Mouse (Mus musculus) thymus, postnatal 36 days (tissue): ENCODE measurements around the gene Tcf21.

Experiments used
- DNase-seq, 2 experiments: peaks; one replicate each; pipeline ENCODE4 v3.0.0; 2022; ENCODE audit warnings: mixed read lengths in 2 of 2

The Tcf21 gene

DNA sequence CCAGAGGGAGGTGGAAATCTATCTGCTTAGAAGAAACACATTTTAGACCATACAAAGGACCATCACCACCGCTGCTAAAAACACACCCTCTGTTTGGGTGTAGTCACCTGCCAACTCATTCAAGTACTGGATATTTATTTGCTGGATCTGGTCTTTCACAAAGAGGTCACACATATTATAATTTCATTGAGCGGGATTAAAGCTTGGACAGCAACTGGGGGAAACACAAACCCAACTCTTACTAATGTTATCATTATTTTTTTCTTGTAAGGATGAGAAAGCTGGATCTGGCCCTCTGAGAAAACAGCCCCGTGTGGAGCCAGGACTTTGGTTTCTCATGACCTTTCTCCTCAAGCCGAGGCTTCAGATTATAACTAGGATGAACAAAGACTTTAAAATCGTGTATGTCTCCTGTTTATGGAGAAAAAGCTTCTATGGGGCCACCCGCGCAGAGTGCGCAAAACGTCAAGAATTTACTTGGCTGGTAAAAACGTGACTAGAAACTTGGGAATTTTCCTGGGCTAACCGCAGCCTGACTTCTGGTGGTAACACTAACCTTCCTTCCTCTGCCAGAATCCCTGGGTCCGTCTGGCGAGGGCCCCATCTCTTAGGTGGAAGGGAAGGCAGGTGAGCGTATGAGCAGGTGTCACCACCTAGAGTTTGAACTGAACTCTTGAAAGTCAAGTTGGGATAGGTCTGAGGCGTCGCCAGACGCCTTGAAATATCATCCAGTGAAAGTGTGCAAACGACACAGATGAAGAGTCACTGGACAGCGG lies 4.3 kb downstream of the Tcf21 start:
- no peak for DNase-seq

DNA sequence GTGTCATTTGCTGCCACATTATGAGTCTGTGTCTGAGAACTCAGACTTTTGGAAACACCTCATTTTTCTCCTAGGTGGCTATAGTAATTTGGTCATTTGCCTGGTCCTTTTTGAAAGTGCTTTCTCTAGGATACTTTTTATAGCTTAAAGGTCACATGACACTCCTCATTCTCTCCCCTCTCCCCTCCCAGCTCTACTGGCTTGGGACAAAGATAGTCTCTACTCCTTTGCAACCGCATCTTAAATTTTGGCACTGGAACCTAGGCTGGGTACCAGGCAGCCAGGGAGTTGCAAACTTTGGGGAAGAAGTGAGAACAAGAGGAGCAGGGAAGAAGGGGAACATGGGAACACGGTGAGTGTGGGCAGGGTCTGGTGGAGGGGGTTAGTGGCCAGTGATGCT lies 5.2 kb downstream of the Tcf21 start:
- no peak for DNase-seq

DNA sequence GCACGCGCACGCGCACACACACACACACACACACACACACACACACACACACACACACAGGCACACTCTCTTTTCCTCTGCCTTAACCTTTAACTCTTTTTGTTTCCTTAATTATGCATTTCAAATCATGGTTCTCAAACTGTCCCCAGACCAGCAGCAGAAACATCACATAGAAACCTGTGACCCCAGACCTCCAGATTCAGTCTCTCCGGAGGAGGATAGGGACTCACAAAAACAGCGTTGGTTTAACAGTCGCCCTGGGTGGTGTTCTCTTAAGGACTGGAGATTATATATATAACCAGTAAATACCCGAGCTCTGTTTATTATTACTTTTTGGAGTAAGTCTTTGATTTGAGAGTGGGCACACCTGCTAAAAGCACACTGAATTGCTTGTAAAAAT lies 5.7 kb downstream of the Tcf21 start:
- no peak for DNase-seq

DNA sequence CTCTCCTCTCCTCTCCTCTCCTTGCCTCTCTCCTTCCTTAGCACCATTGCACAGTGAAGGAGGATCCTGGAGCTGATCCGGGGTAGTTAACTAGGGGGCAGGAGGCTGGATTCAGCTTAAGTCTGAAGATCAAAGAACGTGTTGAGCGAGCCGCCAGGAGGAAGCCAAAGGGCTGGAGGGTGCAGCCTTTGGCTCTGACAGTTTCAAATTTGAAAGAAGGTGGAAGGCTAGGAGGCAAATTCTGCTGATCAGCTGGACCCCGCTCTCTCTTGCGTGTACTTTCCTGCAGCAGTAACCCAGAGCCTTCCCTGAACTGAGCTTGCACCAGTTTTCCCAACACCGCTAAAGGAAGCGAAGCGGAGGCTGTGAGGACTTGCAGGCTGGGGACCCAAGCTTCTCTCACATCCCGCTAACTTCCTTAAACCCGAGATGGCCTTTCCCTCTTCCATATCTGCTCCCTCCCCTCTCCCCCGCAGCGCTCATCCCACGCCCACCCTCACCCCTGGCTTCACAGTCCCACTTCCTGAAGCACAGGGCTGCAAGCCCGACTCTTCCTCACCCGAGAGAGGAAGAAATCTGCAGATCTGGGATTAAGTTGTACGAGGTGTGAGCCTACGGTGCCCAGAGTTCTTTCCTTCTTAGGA lies 6.5 kb downstream of the Tcf21 start:
- DNase-seq: no peak

GRCm38 (mm10) chr10:22811921-22812320 lies 8.1 kb downstream of the Tcf21 start:
- DNase-seq: no peak

DNA sequence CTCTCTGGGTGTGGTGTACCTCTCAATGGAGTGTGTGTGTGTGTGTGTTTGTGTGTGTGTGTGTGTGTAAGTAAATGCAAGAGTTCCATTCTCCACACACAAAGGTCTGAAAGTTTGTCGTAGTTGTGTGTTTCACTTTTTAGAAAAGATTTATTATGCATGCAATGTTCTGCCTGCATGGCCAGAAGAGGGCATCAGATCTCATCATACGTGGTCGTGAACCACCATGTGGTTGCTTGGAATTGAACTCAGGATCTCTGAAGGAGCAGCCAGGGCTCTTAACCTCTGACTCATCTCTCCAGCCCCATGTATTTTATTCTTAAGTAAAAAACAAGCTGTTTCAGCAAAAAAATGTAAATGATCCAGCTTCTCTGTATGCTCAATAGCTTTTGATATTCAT lies 37.3 kb downstream of the Tcf21 start:
- no peak for DNase-seq

GRCm38 (mm10) chr10:22781466-22781865 lies 38.5 kb downstream of the Tcf21 start:
- peak in 1 of 2 experiments; percentile 3 for DNase-seq

DNA sequence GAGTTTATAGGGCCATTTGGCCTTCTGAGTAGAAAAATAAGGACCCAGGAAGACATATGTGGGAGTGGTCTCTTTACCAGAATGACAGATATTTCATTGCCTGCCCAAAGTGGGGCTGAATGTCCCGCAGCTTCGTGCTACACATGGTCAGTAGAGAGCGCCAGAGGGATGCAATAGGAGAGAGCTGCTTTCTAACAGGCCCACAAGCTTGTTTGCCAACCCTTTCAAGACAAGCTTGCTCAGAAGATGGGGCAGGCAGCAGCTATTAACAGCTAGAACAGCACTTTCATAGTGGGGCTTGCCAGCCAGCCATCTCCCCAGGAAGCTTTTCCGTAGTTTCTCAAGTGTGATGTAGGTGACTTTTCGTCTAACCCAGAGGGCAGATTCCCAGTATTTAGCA lies 42.0 kb downstream of the Tcf21 start:
- DNase-seq: no peak

GRCm38 (mm10) chr10:22776007-22776698 lies 43.8 kb downstream of the Tcf21 start:
- DNase-seq: no peak

DNA sequence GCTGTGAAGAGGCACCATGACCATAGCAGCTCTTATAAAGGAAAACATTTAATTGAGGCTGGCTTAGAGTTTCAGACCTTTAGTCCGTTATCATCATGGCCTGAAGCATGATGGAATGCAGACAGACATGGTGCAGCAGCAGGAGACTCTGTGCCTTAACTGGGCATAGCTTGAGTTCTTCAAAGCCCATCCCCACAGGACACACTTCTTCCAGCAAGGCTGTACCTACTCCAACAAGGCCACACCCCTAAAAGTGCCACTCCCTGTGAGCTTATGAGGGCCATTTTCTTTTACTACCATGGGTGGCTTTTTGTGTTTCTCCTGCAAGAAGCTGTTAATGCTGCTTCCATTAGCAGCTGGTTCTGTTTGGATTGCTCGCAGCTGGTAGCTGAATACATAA lies 44.5 kb downstream of the Tcf21 start:
- no peak for DNase-seq

DNA sequence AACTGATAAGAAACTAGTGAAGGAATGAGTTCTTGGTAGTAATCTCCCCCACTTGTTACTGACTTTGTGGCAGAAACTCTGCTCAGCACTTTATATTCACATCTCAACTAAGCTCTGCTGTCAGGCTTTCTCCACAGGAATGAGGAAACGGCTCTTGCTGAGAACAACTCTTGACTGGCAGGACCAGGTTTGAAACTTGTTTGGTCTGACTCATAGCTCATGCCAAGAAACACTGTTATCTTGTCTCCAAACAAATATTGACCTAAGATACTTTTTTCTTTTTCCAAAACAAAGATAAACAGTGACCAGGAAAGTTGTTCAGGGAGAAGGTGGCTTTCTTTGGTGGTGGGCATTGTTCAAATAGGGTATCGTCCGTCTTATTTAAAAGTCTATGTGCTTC lies 45.3 kb downstream of the Tcf21 start:
- no peak for DNase-seq
